Mouse (Mus musculus) myocyte (in vitro differentiated cells): Measurements from ENCODE around the gene Vps37b. TPM values are rescaled to one million over a fixed set of nuclear protein-coding genes. Genes with fewer than 3 reads are reported as not detected.

ENCODE experiments used
- H3K27me3 ChIP-seq: one replicate; pipeline ENCODE4 v1.6.1; 2011; ENCODE audit not compliant: control insufficient read depth, insufficient read depth, insufficient read length
- H3K36me3 ChIP-seq: one replicate; pipeline ENCODE4 v1.6.1; 2011; ENCODE audit not compliant: control insufficient read depth, insufficient read depth
- H3K4me2 ChIP-seq: one replicate; pipeline ENCODE4 v1.6.1; 2011; ENCODE audit warnings: low read depth, control low read depth
- H3K4me3 ChIP-seq: one replicate; pipeline ENCODE4 v1.5.1; 2011; ENCODE audit warnings: mild to moderate bottlenecking, control low read depth, moderate library complexity
- H3K79me2 ChIP-seq: one replicate; pipeline ENCODE4 v1.6.1; 2011; ENCODE audit not compliant: control insufficient read depth, insufficient read depth
- H3ac ChIP-seq: one replicate; pipeline ENCODE4 v1.6.1; 2011; ENCODE audit not compliant: control insufficient read depth, insufficient read length
- E2F4 ChIP-seq: IDR thresholded peaks from one replicate; pipeline ENCODE4 v1.6.1; 2011; ENCODE audit warnings: mild to moderate bottlenecking, control low read depth, moderate library complexity; ENCODE audit not compliant: insufficient read depth
- MAX ChIP-seq: IDR thresholded peaks from one replicate; pipeline ENCODE4 v1.6.1; 2011; ENCODE audit warnings: low read depth, mild to moderate bottlenecking, control low read depth
- POLR2A ChIP-seq: IDR thresholded peaks from one replicate; pipeline ENCODE4 v1.6.1; 2011; ENCODE audit warnings: low read depth, mild to moderate bottlenecking, control low read depth, moderate library complexity; ENCODE audit not compliant: insufficient read length
- SRF ChIP-seq: IDR thresholded peaks from one replicate; pipeline ENCODE4 v1.6.1; 2011; ENCODE audit warnings: low read depth; ENCODE audit not compliant: control insufficient read depth, insufficient read length
- TCF12 ChIP-seq: IDR thresholded peaks from one replicate; pipeline ENCODE4 v1.6.1; 2011; ENCODE audit warnings: mild to moderate bottlenecking, control low read depth; ENCODE audit not compliant: poor library complexity, insufficient read depth, severe bottlenecking
- TCF3 ChIP-seq: IDR thresholded peaks from one replicate; pipeline ENCODE4 v1.6.1; 2011; ENCODE audit warnings: low read depth, control low read depth; ENCODE audit not compliant: insufficient read length
- polyA plus RNA-seq: library from polyadenylated mRNA; unstranded; fragments of >200 nt; fragmentation: generic; extraction: Trizol; gene quantifications from one replicate; pipeline ENCODE4 v1.2.1, GENCODE M21; 2012; ENCODE audit warnings: missing spikeins

The Vps37b gene
- polyA plus RNA-seq, 1 experiment, result 18.7 TPM

DNA sequence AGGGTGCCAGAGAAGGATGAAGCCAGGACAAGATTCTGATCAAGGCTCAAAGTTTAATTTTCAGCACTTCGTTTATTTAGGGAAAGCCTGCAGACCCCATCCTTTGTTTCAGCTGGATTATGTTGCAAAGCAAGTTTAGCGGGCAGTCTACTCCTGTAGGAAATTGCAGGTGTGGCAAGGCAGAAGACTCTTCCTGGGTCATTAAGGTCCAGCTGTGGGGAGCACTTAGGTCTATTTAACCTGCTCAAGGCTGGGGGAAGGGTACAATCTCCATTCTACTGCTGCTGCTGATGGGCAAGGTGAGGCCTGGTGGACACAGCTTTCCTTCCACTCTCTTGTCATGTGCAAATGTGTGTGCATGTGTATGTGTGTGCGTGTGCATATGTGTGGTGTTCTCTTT is 73.1 kb downstream of the Vps37b start:
- no peak for TF ChIP-seq SRF
- no peak for TF ChIP-seq TCF3
- TF ChIP-seq POLR2A, result no peak

DNA sequence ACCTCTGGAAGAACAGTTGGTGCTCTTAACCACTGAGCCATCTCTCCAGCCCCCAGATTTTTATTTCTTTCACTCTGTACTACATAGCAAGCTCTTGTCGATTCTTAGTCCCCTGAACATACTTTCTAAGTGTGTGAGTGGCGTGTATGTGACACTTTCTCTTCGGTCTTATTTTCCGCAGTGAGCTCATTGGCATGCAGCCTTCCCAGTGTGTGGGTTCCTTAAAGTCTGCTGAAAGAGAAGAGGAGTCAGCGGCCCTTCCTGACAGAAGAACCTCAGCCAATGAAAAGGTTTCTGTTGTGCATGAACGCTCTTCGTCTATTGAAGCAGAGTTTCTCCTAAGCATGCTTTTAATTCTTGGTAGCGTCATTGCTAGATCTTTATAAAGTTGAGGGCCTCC is 74.9 kb downstream of the Vps37b start:
- no peaks in the 10 kb centered on the region for H3K36me3 ChIP-seq
- TF ChIP-seq TCF12 (no peak), MAX (no peak), E2F4 (no peak)
- no peaks in the 10 kb centered on the region for H3K79me2 ChIP-seq
- no peaks in the 10 kb centered on the region for H3K27me3 ChIP-seq
- H3K4me3 ChIP-seq, result no peak overlapping the region
- H3ac ChIP-seq, result no peak overlapping the region
- no peak overlapping the region for H3K4me2 ChIP-seq

More for the DNA sequence above, 73.1 kb downstream of the Vps37b start:
- Histone ChIP-seq H3K4me2 (no peak overlapping the region), H3K27me3 (no peaks in the 10 kb centered on the region), H3K36me3 (no peaks in the 10 kb centered on the region), H3K4me3 (no peak overlapping the region), H3ac (no peak overlapping the region), H3K79me2 (no peaks in the 10 kb centered on the region)

Other genes starting within 250 kb of the Vps37b start
- gene Hcar2, start 166.8 kb downstream of the Vps37b start, polyA plus RNA-seq, result not detected
- not detected for gene Hcar1, start 152.2 kb downstream of the Vps37b start, polyA plus RNA-seq
- gene Denr, start 125.1 kb downstream of the Vps37b start, polyA plus RNA-seq, result 38.0 TPM
- not detected for gene Gm43518, start 104.9 kb downstream of the Vps37b start, polyA plus RNA-seq
- 4.7 TPM for gene Ccdc62, start 101.6 kb downstream of the Vps37b start, polyA plus RNA-seq
- 10.5 TPM for gene Hip1r, start 58.6 kb downstream of the Vps37b start, polyA plus RNA-seq
- 0.90 TPM for gene Abcb9, start 63.5 kb upstream of the Vps37b start, polyA plus RNA-seq
- gene Ogfod2, start 80.0 kb upstream of the Vps37b start, polyA plus RNA-seq, result 15.2 TPM
- gene Arl6ip4, start 83.8 kb upstream of the Vps37b start, polyA plus RNA-seq, result 55.0 TPM
- gene Pitpnm2, start 217.5 kb upstream of the Vps37b start, polyA plus RNA-seq, result 5.3 TPM